Mouse (Mus musculus) kidney, postnatal 4 days (tissue): Measurements from ENCODE around the gene Pnkd.
"Not testable (repeated sequence)": the region's sequence is repeated elsewhere in the genome, so short reads cannot be mapped to it uniquely, and the experiment has no call there.

Experiments used
- DNase-seq, 2 experiments: peaks; one replicate each; pipeline ENCODE4 v3.0.0; 2021; ENCODE audit warnings: mixed read lengths in 2 of 2

Pnkd gene

GRCm38 (mm10) chr1:74390924-74391748, 106.4 kb downstream of the Pnkd start, which contains the start of gene Ctdsp1:
Ctdsp1 (plus strand) TSS chr1:74391509.
- DNase-seq = peak; percentile 98 to 99

GRCm38 (mm10) chr1:74391844-74392441, 107.2 kb downstream of the Pnkd start:
- DNase-seq = peak; percentile 84 to 90

GRCm38 (mm10) chr1:74392446-74392994, 107.8 kb downstream of the Pnkd start:
- peak; percentile 64 to 80 for DNase-seq

GRCm38 (mm10) chr1:74393010-74393409, 108.3 kb downstream of the Pnkd start:
- DNase-seq = peak in 1 of 2 experiments; percentile 49

- peak in 1 of 2 experiments; percentile 11 for DNase-seq
These were observed 109.0 kb downstream of the Pnkd start for GRCm38 (mm10) chr1:74393697-74394096.

GRCm38 (mm10) chr1:74394311-74394710, 109.6 kb downstream of the Pnkd start:
- DNase-seq = no peak

- no peak for DNase-seq
These were observed 110.1 kb downstream of the Pnkd start for GRCm38 (mm10) chr1:74394858-74395257.

- no peak for DNase-seq
These were observed 110.6 kb downstream of the Pnkd start for GRCm38 (mm10) chr1:74395290-74395689.

- not testable (repeated sequence) for DNase-seq
These were observed 111.9 kb downstream of the Pnkd start for GRCm38 (mm10) chr1:74396456-74397222.

GRCm38 (mm10) chr1:74397268-74397918, 112.7 kb downstream of the Pnkd start:
- DNase-seq = peak; percentile 99 to 100

GRCm38 (mm10) chr1:74397919-74398451, 113.3 kb downstream of the Pnkd start:
- peak; percentile 84 to 88 for DNase-seq

GRCm38 (mm10) chr1:74400531-74400930, 115.8 kb downstream of the Pnkd start:
- no peak for DNase-seq

- DNase-seq = no peak
These were observed 116.4 kb downstream of the Pnkd start for GRCm38 (mm10) chr1:74401015-74401702.
